Comparison of ENCODE assay signal across 28 mouse cellular contexts in the genomic region with DNA sequence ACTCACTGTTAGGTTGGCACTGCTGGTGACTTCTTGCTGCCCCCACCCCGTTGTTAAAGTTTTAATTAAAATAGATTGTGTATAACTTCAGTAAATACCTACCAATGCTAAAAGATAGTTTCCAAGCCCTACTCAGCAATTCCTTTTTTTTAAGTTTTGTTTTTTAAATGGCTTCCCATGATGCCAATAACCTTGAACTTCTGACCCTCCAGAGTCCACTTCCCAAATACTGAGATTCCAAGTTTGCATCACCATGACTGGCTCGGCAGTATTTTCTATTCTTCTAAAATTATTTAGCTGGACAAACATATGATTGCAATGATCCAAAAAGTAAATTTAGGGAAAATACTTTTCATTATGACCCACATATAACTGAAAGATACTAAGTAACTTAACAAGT. TPM values are rescaled to one million over a fixed set of nuclear protein-coding genes. Genes with fewer than 3 reads are reported as not detected.
DNase-seq lines count a peak whose midpoint lies in the region; ATAC-seq and TF ChIP-seq lines count a peak whose summit lies in the region.
"Had no signal": no experiment of that assay in that cellular context is flagged by ENCODE, and none has a peak within 500 bp of the region (broad histone marks: within the 10 kb centered on the region; RNA-seq: fewer than 3 reads in every experiment).

No protein-coding gene starts in this region.

- TF ChIP-seq CTCF in left cerebral cortex, adult 2 months (IDR thresholded peaks at IDR 0.05), result no peak
- no peak for TF ChIP-seq CTCF in liver, embryonic 14.5 days (IDR thresholded peaks at IDR 0.05; ENCODE audit: low read depth)

- H3K27ac ChIP-seq in left cerebral cortex, adult 2 months, result no peak overlapping the region
- no peak overlapping the region for H3K27ac ChIP-seq in liver, embryonic 14.5 days
- H3K27ac ChIP-seq in liver, embryonic 11.5 days (ENCODE audit: low read depth, low read length), result no peak overlapping the region
- no peak overlapping the region for H3K27ac ChIP-seq in liver, embryonic 16.5 days (ENCODE audit: low read length)
- H3K27ac ChIP-seq: embryonic facial prominence, embryonic 10.5 days; forebrain, embryonic 12.5 days; forebrain, embryonic 15.5 days; heart, adult 2 months; hindbrain, embryonic 12.5 days had no signal

- H3K4me2 ChIP-seq in liver, embryonic 14.5 days (ENCODE audit: low read depth), result 0 out of 2 replicates have a peak overlapping the region, but pooled peaks have one; percentile 2
- H3K4me2 ChIP-seq in liver, embryonic 11.5 days, result no peak overlapping the region
- 0 out of 2 replicates have a peak overlapping the region, but pooled peaks have one; percentile 27 for H3K4me2 ChIP-seq in liver, embryonic 16.5 days (ENCODE audit: low read depth, low read length)

- ATAC-seq in liver, embryonic 14.5 days (ENCODE audit: insufficient read depth), result no peak
- no peak for ATAC-seq in liver, embryonic 11.5 days (replicated peaks; ENCODE audit: low FRiP score)
- no peak for ATAC-seq in liver, embryonic 16.5 days (ENCODE audit: low read depth)
- no peak for ATAC-seq in megakaryocyte, adult 5-6 weeks (ENCODE audit: poor library complexity, severe bottlenecking)
- ATAC-seq: forebrain, embryonic 15.5 days had no signal

- peaks cover 4 to 23% of the 10 kb centered on the region in 2 experiments; a peak in 3 of 4 replicates for H3K4me1 ChIP-seq in liver, embryonic 14.5 days (replicated peaks; ENCODE audit: control insufficient read depth in 2 of 2, insufficient read depth in 2 of 2, low read length in 1 of 2)
- H3K4me1 ChIP-seq in liver, embryonic 11.5 days (replicated peaks; ENCODE audit: control insufficient read depth, insufficient read depth, low read length), result peaks cover 26% of the 10 kb centered on the region
- H3K4me1 ChIP-seq in liver, embryonic 16.5 days (ENCODE audit: control insufficient read depth, low read depth, low read length), result peaks cover 21% of the 10 kb centered on the region

- intact Hi-C loops in left cerebral cortex, adult 2 months (cut with DNase I), result no loop called here

- no peak overlapping the region for H3K9ac ChIP-seq in liver, embryonic 14.5 days (replicated peaks)
- no peak overlapping the region for H3K9ac ChIP-seq in liver, embryonic 11.5 days (ENCODE audit: low read depth, low read length)
- H3K9ac ChIP-seq in liver, embryonic 16.5 days (ENCODE audit: low read depth, low read length), result no peak overlapping the region

- H3K9me3 ChIP-seq in liver, embryonic 14.5 days (ENCODE audit: control insufficient read depth, low read length), result no peaks in the 10 kb centered on the region
- no peaks in the 10 kb centered on the region for H3K9me3 ChIP-seq in liver, embryonic 11.5 days (ENCODE audit: control insufficient read depth, low read length)
- no peaks in the 10 kb centered on the region for H3K9me3 ChIP-seq in liver, embryonic 16.5 days (replicated peaks; ENCODE audit: control insufficient read depth, low read length)
- H3K9me3 ChIP-seq: embryonic facial prominence, embryonic 10.5 days; embryonic facial prominence, embryonic 13.5 days; forebrain, embryonic 12.5 days; forebrain, embryonic 15.5 days; hindbrain, embryonic 12.5 days; hindbrain, embryonic 15.5 days had no signal

- no peak for TF ChIP-seq EP300 in liver, embryonic 14.5 days (IDR thresholded peaks at IDR 0.05; ENCODE audit: low read depth)

- H3K4me3 ChIP-seq in left cerebral cortex, adult 2 months, result peak overlapping the region; percentile 91; the same call in 1 of the 2 replicates
- no peak overlapping the region for H3K4me3 ChIP-seq in liver, embryonic 14.5 days (ENCODE audit: insufficient read depth in 1 of 2, low read depth in 2 of 2, low read length in 2 of 2)
- H3K4me3 ChIP-seq in liver, embryonic 11.5 days (ENCODE audit: low read depth, low read length), result no peak overlapping the region
- H3K4me3 ChIP-seq in liver, embryonic 16.5 days (ENCODE audit: low read depth, low read length), result no peak overlapping the region
- H3K4me3 ChIP-seq: heart, adult 2 months had no signal

- 85% methylated on average over 2 of the region's 2 CpGs for WGBS in liver, embryonic 14.5 days (ENCODE audit: insufficient replicate concordance)
- 82% methylated on average over 2 of the region's 2 CpGs for WGBS in liver, embryonic 11.5 days
- 80% methylated on average over 2 of the region's 2 CpGs for WGBS in liver, embryonic 16.5 days (ENCODE audit: insufficient replicate concordance)

- no peaks in the 10 kb centered on the region for H3K27me3 ChIP-seq in liver, embryonic 14.5 days (ENCODE audit: control insufficient read depth, insufficient read depth, low read length)
- H3K27me3 ChIP-seq in liver, embryonic 11.5 days (replicated peaks; ENCODE audit: control insufficient read depth, insufficient read depth, low read length), result no peaks in the 10 kb centered on the region
- no peaks in the 10 kb centered on the region for H3K27me3 ChIP-seq in liver, embryonic 16.5 days (ENCODE audit: control insufficient read depth, insufficient read depth, low read depth, low read length)
- H3K27me3 ChIP-seq: CH12.LX; embryonic facial prominence, embryonic 13.5 days; forebrain, embryonic 12.5 days; forebrain, embryonic 15.5 days; hindbrain, embryonic 12.5 days; hindbrain, embryonic 15.5 days had no signal

- DNase-seq in left cerebral cortex, adult 2 months (ENCODE audit: extremely low spot score in 1 of 2, low spot score in 2 of 2), result no peak
- DNase-seq in left cerebral cortex, adult 18-20 months (ENCODE audit: low spot score in 2 of 2), result no peak
- DNase-seq in liver, embryonic 14.5 days (ENCODE audit: low read depth in 3 of 3, low spot score in 3 of 3), result no peak
- no peak for DNase-seq in liver, embryonic 11.5 days (ENCODE audit: low spot score)
- no peak for DNase-seq in ovary, adult 18-20 months (ENCODE audit: low spot score)
- DNase-seq: adrenal gland, adult 2 months; adrenal gland, postnatal 14 days; B cell, adult 2 months; cerebellum, adult 11-12 months; cerebellum, adult 8-10 months; cerebellum, postnatal 10 days; cerebellum, postnatal 36 days; embryo, embryonic 11 days; gastrocnemius, postnatal 25 days; heart, adult 2 months had no signal

- no peaks in the 10 kb centered on the region for H3K36me3 ChIP-seq in liver, embryonic 14.5 days (replicated peaks; ENCODE audit: control insufficient read depth, insufficient read depth, low read depth)
- no peaks in the 10 kb centered on the region for H3K36me3 ChIP-seq in liver, embryonic 11.5 days (ENCODE audit: control insufficient read depth, insufficient read depth, low read length)
- no peaks in the 10 kb centered on the region for H3K36me3 ChIP-seq in liver, embryonic 16.5 days (ENCODE audit: control insufficient read depth, insufficient read depth)
- H3K36me3 ChIP-seq: embryonic facial prominence, embryonic 13.5 days; forebrain, embryonic 12.5 days; forebrain, embryonic 15.5 days; hindbrain, embryonic 12.5 days; hindbrain, embryonic 15.5 days had no signal

RNA-seq across cellular contexts. Expression of gene Rnf169, which starts 2.2 kb away (rescaled TPM):
- total RNA-seq in left cerebral cortex, adult 2 months (2021), result 10 to 100 TPM; 49.4 to 51.3 TPM
- total RNA-seq in left cerebral cortex, adult 18-20 months (2021), result 10 to 100 TPM; 45.6 to 47.4 TPM
- 1.5 and 2.2 TPM in 2 replicates for polyA plus RNA-seq in liver, embryonic 14.5 days (2012; rRNA removed)
- 1.5 and 1.6 TPM in 2 replicates for polyA plus RNA-seq in liver, embryonic 14.5 days (2014; fragmentation: Nextera tagmentation; extraction: Ambion mirVana)
- 3.7 and 4.3 TPM in 2 replicates for polyA plus RNA-seq in liver, embryonic 11.5 days (2014; fragmentation: Nextera tagmentation; extraction: Ambion mirVana)
- polyA plus RNA-seq in liver, embryonic 16.5 days (2015; fragmentation: Nextera tagmentation; extraction: Ambion mirVana), result 1.4 and 1.5 TPM in 2 replicates
- total RNA-seq in megakaryocyte, adult 5-6 weeks (2015), result 13.2 and 13.7 TPM in 2 replicates
- total RNA-seq in megakaryocyte, adult 5-6 weeks (2017), result 19.5 and 22.0 TPM in 2 replicates

RNA-seq across cellular contexts. Expression of gene Chrdl2, which starts 27.9 kb away (rescaled TPM):
- under 1 TPM; 0.34 to 0.49 TPM for total RNA-seq in left cerebral cortex, adult 2 months (2021)
- total RNA-seq in left cerebral cortex, adult 18-20 months (2021), result under 1 TPM in 1 of 2 experiments, not detected in 1; 0.37 TPM
- polyA plus RNA-seq in liver, embryonic 14.5 days (2012; rRNA removed), result 0.02 TPM in 2 replicates
- not detected in 2 replicates for polyA plus RNA-seq in liver, embryonic 14.5 days (2014; fragmentation: Nextera tagmentation; extraction: Ambion mirVana)
- polyA plus RNA-seq in liver, embryonic 11.5 days (2014; fragmentation: Nextera tagmentation; extraction: Ambion mirVana), result 0.19 and 0.39 TPM in 2 replicates
- not detected in 2 replicates for polyA plus RNA-seq in liver, embryonic 16.5 days (2015; fragmentation: Nextera tagmentation; extraction: Ambion mirVana)
- total RNA-seq in megakaryocyte, adult 5-6 weeks (2015), result not detected in 2 replicates
- total RNA-seq in megakaryocyte, adult 5-6 weeks (2017), result not detected in 2 replicates
- total RNA-seq: adrenal gland, adult 2 months; adrenal gland, postnatal 14 days; adrenal gland, postnatal 4 days; CH12.LX; hematopoietic stem cell, adult 5-6 weeks; MEL had no signal
- polyA plus RNA-seq: adrenal gland, adult 2 months; erythroblast, embryonic 14.5 days; forebrain, embryonic 15.5 days had no signal
